Mouse (Mus musculus) brain, embryonic 14.5 days (tissue): ENCODE results near the gene Ptma. TPM values are rescaled to one million over a fixed set of nuclear protein-coding genes. Genes with fewer than 3 reads are reported as not detected.

Experiments
- DNase-seq: peaks from one replicate; pipeline ENCODE4 v3.0.0-alpha.2; 2011; ENCODE audit warnings: low read depth
- CTCF ChIP-seq: fragments of 200-500 bp; IDR thresholded peaks from 2 replicates; pipeline ENCODE4 v1.5.1; 2012; ENCODE audit warnings: inconsistent platforms, mild to moderate bottlenecking, moderate library complexity, borderline replicate concordance; ENCODE audit not compliant: insufficient read depth, insufficient read length; ENCODE audit errors: extremely low read depth
- POLR2A ChIP-seq: fragments of 200-500 bp; IDR thresholded peaks from 2 replicates; pipeline ENCODE4 v1.6.1; 2012; ENCODE audit warnings: mild to moderate bottlenecking, inconsistent platforms, borderline replicate concordance; ENCODE audit not compliant: poor library complexity, insufficient read depth, insufficient read length, severe bottlenecking; ENCODE audit errors: extremely low read depth
- polyA plus RNA-seq: library from polyadenylated mRNA; depleted of rRNA; stranded (reverse); fragments of >200 nt; gene quantifications from 2 replicates; pipeline ENCODE4 v1.2.3, GENCODE M21; 2012

Ptma gene
- polyA plus RNA-seq, 1 experiment: 2,420 TPM

DNA sequence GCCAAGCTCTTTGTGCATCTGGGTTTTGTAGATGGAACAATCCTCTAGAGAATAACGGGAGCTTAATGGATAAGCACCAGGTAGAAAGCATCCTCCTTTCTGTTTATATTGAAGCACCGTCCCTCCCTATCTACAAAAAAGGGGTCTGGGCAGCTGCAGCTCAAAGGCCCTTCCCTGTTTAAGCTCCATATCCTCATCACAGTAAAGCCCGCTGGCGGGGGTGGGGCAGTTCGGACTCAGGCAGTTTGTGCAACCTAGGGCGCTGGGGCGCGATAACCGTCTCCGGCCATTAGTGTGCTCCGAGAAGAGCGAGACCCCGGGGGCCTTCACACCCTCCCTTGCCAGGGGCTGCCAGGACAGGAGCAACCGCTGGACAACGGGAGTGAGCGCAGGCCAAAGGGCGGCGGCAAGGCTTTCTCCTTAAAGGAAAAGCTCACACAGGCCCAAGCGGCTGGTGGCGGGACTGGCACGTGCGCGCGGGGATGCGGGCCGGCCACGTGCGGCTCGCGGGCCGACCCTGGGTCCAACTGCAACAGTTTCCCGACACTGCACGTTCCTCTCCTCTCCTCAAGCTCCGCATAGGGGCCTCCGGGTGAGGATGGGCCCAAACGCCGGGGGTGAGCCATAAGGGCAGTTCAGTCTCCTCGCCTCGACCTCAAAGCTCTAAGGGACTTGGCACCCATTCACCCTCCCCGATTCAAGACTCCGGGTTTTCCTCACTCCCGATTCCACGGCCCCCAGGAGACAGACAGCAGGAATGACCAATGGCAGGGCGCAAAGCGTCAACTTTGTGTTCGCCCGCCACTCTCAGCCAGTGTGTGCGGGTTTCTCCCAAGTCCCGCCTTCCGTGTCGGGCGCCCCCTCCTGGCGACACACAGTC lies 1.7 kb upstream of the Ptma start:
- TF ChIP-seq CTCF: peak; percentile 88
- TF ChIP-seq POLR2A: peak; percentile 19; the same call in 1 of the 2 replicates
- peak; percentile 100 for DNase-seq

- DNase-seq: no peak
- TF ChIP-seq CTCF: no peak
- no peak for TF ChIP-seq POLR2A
Measured at GRCm38 (mm10) chr1:86525499-86526115, 919 bp upstream of the Ptma start.

GRCm38 (mm10) chr1:86526789-86527598 lies 468 bp downstream of the Ptma start:
- DNase-seq: peak; percentile 41
- TF ChIP-seq POLR2A: 0 out of 2 replicates have a peak, but pooled peaks have one; percentile 35
- no peak for TF ChIP-seq CTCF

- DNase-seq: peak; percentile 91
- TF ChIP-seq POLR2A: no peak
- peak; percentile 68 for TF ChIP-seq CTCF
Measured at GRCm38 (mm10) chr1:86527599-86528486, 1.3 kb downstream of the Ptma start.

DNA sequence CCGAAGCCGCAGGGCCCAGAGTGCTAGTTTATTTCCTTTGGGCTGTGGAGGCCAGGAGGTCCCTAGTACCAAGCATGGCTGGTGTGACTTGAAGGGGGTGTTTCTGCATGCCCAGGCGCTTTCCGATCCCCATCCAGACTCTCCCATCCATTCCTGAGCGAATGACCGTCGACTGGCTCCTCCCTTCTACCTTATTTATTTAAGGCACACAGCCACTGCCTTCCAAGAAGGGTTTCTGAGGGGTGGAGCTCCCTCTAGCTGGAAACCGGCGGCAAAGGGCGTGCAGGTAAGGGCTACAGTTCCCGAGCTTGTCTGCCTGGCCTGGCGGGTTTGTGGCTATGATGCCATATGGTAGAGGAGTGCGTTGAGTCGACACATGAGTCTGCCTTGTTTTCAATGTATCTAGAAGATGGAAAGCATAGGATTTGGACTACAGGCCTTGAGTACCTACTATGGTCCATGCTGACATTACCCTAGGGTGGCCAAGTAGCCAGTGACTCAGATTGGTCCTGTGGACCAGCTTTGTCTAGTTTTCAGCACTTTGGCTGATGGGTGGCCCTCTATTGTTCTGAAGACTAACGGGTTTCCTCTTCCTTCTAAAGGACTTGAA lies 2.1 kb downstream of the Ptma start:
- TF ChIP-seq POLR2A: no peak
- peak; percentile 71 for DNase-seq

DNA sequence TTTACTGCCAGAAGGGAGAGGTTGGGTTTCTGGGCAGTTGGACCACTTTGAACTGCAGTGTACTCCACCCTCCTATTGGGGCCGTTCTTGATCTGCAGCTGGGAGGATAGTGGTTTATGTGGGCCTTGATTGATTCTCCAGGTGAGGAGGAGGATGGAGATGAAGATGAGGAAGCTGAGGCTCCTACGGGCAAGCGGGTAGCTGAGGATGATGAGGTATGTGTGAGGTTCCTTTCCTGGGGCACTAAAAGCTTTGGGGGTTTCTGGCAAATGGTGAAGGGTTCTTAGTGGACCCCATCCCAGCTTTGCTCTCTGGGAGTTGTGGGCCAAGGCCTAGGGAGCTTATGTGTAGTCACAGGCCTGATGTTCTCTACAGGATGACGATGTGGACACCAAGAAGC lies 3.1 kb downstream of the Ptma start:
- no peak for TF ChIP-seq POLR2A
- no peak for TF ChIP-seq CTCF
- DNase-seq: no peak

DNA sequence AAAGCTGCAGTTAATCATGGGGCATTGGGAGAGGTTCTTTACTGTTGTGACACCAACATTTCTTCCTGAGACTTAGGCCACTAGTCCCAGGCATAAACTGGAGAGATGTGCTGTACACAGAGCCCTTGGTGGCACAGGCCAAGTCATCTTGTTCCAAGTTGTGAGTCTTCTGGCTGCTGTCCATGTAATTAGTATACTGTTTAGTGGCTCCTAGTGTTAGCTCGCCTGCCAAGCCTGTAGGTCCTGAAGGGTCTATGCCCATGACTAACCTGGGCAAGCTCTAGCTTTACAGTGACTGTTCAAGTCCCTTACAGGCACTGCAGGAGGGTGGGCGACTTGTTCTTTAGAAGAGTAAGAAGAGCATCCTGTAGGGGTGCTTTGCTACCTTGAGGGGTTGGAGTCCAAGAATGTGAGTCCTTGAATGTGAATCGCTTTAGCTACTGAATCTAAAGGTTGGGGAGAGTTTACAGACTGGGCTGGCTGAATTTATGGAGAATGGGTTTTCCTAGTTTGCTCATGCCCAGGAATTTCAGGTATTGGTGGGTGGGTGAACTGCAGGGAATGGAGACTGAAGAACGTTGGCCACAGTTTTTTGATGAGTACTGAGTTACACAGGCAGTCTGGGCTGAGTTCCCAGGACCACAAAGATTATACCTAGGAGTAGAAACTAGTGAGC lies 4.5 kb downstream of the Ptma start:
- no peak for TF ChIP-seq CTCF
- TF ChIP-seq POLR2A: no peak
- DNase-seq: peak; percentile 70

DNA sequence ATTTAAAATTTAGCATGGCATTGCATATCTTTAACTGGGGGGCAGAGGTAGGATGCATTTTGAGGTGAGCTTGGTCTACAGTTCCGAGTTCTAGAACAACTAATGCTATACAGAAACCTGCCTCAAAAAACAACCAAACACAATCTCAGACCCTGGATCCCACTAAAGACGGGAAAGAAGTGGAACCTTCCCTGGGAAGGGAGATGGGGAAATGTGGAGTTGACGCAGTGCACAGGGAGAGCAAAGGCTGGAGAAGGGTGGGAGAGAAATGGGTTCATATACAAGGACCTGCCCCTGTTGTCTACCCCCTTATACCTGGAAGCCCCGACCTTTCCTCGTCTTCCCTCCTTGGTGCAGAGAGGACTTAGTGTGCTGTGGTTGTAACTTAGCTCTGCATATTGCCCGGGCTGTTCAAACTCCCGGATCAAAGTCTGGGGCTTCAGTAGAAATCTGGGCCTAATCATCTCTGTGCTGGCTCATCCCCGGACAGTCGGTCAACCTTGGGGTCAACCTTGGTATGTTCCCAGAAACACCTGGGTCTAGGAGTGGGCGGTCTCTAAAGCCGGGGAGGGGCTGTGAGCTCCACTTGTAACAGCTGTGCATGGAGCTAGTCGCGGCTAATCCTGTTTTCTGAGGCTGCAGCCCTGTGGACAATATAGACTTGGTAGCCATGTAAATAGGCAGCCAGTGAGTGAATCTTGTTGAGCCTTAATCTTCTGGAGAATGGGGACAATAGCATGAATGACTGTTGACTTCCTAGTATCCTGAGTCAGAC lies 5.2 kb downstream of the Ptma start:
- no peak for DNase-seq
- no peak for TF ChIP-seq POLR2A
- TF ChIP-seq CTCF: no peak

DNA sequence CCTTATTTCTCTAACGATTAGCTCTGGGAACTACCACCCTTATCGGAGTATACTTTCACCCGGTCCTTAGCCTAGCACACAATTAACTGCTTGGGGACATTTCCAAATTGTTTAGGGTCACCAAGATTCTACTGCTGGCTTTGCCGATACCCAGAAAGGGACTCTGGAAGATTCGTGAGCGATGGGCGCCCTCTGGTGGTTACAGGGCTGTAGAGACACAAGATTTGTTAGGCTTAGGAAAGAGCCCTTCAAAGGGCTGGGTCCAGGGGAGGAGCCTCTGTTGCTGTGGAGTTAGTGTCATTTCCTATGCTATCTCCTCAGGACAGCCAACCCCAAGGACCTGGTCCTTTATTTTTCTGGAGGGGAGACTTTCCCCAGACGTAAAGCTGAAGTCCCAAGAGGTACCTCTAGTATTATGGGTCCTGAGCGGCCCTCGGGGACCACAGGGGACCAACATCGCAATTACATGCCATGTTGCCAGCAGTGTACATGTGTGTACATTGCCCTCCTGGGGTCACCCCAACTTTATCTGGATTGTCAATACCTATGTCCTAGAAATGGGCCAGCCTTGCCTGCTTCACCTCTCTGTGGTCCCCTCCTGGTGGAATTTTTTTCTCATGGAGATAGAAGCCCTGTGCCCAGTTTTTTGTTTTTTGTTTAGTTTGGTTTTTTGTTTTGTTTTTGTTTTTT lies 6.0 kb downstream of the Ptma start:
- DNase-seq: peak; percentile 95
- TF ChIP-seq POLR2A (no peak), CTCF (peak; percentile 91)
